Mouse (Mus musculus) kidney, embryonic 14.5 days (tissue): ENCODE results near the gene Trh. TPM values are rescaled to one million over a fixed set of nuclear protein-coding genes. Genes with fewer than 3 reads are reported as not detected.

Experiments used
- ATAC-seq: fragments of 200-750 bp; cut with Nextera tagmentation; 2 replicates; pipeline ENCODE4 v1.8.0; 2017; ENCODE audit warnings: moderate number of reproducible peaks, mild to moderate bottlenecking, moderate TSS enrichment, moderate library complexity; ENCODE audit not compliant: low FRiP score, low TSS enrichment
- H3K27ac ChIP-seq: fragments of 300-500 bp; sonication (generic); 2 replicates; pipeline ENCODE4 v1.5.1; 2014; ENCODE audit warnings: low read depth, mild to moderate bottlenecking, low read length, moderate library complexity, mixed read lengths
- H3K27me3 ChIP-seq: fragments of 300-500 bp; sonication (generic); 2 replicates; pipeline ENCODE4 v1.6.1; 2014; ENCODE audit warnings: mild to moderate bottlenecking, low read length; ENCODE audit not compliant: control insufficient read depth, insufficient read depth
- H3K36me3 ChIP-seq: fragments of 300-500 bp; sonication (generic); 2 replicates; pipeline ENCODE4 v1.6.1; 2014; ENCODE audit warnings: low read length, mixed read lengths; ENCODE audit not compliant: control insufficient read depth, insufficient read depth
- H3K4me1 ChIP-seq: fragments of 300-500 bp; sonication (generic); 2 replicates; pipeline ENCODE4 v1.6.1; 2014; ENCODE audit warnings: low read length, mixed read lengths; ENCODE audit not compliant: control insufficient read depth, insufficient read depth
- H3K4me2 ChIP-seq: fragments of 300-500 bp; sonication (generic); replicated peaks from 2 replicates; pipeline ENCODE4 v1.6.1; 2014; ENCODE audit warnings: low read depth, mild to moderate bottlenecking, low read length
- H3K4me3 ChIP-seq: fragments of 300-500 bp; sonication (generic); 2 replicates; pipeline ENCODE4 v1.5.1; 2014; ENCODE audit warnings: mild to moderate bottlenecking, low read length
- H3K9ac ChIP-seq: fragments of 300-500 bp; sonication (generic); 2 replicates; pipeline ENCODE4 v1.6.1; 2014; ENCODE audit warnings: low read depth, mild to moderate bottlenecking, low read length, moderate library complexity
- H3K9me3 ChIP-seq: fragments of 300-500 bp; sonication (generic); 2 replicates; pipeline ENCODE4 v1.6.1; 2016; ENCODE audit warnings: low read length; ENCODE audit not compliant: control insufficient read depth
- WGBS: fragments of 180-500 bp; shearing (Covaris S2); extraction: QIAGEN DNeasy Blood & Tissue Kit; methylation state at CpG from one replicate; pipeline ENCODE4 v1.1.7; 2014; 5-methylcytosine and 5-hydroxymethylcytosine counted together
- polyA plus RNA-seq: library from polyadenylated mRNA; unstranded; fragments of >200 nt; fragmentation: Nextera tagmentation; extraction: Ambion mirVana; gene quantifications from 2 replicates; pipeline ENCODE4 v1.2.1, GENCODE M21; 2014

Gene Trh
- polyA plus RNA-seq, 1 experiment from 2014 or later, result 4.3 TPM

DNA sequence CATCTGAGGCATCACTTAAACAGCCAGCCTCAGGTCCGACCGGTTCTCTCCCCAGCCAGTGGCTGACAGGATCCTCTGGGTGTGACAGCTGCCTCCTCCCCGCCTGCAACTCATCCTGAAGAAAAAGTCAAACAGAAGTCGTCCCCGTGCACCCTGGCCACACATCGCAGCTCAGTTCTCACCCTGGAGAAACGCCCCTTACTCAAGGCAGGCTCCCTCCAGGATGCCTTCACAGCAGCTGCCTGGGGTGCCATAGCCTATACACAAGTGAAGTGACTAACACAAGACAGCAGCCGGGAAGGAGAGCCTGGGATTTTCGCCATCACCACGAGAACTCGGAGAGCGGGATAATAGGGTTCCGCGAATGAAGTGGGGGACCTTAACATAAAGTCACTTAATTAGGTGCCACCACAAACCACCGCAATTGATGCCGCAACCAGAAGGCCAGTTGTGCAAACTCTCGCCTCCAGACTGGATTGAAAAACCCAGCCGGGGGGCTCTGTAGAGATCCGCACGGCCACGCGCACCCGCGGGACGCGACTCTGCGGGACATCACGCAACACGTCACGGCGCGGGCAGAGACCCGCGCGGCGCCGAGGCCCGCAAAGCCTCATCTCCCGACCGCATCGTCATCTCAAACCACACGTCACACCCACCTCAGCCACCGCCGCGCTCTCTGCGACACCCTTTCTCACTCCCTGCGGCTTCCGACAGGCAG lies 30.2 kb downstream of the Trh start:
- H3K9ac ChIP-seq, result peak overlapping the region; percentile 92
- H3K27ac ChIP-seq, result peak overlapping the region; percentile 66
- peaks cover 8% of the 10 kb centered on the region; the same call in 1 of the 2 replicates for H3K36me3 ChIP-seq
- peak overlapping the region; percentile 98 for H3K4me3 ChIP-seq
- WGBS, result under 1% methylated on average over 48 of the region's 48 CpGs
- H3K4me2 ChIP-seq, result peak overlapping the region; percentile 94
- peak; percentile 56; the same call in 1 of the 2 replicates for ATAC-seq
- peaks cover 13% of the 10 kb centered on the region for H3K4me1 ChIP-seq
- no peaks in the 10 kb centered on the region for H3K27me3 ChIP-seq
- no peaks in the 10 kb centered on the region for H3K9me3 ChIP-seq

DNA sequence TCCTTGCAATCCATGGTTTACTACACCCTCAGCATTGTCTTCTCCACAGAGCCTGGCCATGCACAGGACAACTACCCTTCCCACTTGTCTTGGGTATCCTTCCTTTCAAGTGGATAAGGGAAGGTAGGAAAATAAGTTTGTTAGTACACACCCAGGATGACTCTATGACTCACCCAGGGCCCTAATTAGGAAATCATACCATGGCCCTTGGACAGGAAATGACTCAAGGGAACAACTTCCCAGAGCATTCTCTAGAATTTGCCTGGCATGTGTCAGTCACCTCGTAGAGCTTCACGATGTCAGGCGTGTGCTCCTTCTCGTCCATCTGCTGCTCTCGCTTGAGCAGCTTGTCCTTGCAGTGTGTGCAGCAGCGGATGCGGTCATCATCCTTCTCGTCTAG lies 45.0 kb downstream of the Trh start:
- 92% methylated on average over 8 of the region's 8 CpGs for WGBS
- no peaks in the 10 kb centered on the region for H3K4me1 ChIP-seq
- no peak overlapping the region for H3K4me2 ChIP-seq
- H3K9me3 ChIP-seq, result no peaks in the 10 kb centered on the region
- peaks cover 73% of the 10 kb centered on the region for H3K36me3 ChIP-seq
- no peak overlapping the region for H3K4me3 ChIP-seq
- ATAC-seq, result no peak
- H3K9ac ChIP-seq, result no peak overlapping the region
- H3K27me3 ChIP-seq, result no peaks in the 10 kb centered on the region
- H3K27ac ChIP-seq, result no peak overlapping the region

Other genes with a start within 250 kb of the Trh start
- 19.4 and 25.4 TPM in 2 replicates for gene Nr2c2, start 153.3 kb downstream of the Trh start, polyA plus RNA-seq
- gene Mrps25, start 60.6 kb downstream of the Trh start, polyA plus RNA-seq, result 78.3 and 84.3 TPM in 2 replicates
- 10.0 and 16.7 TPM in 2 replicates for gene Rbsn, start 29.7 kb downstream of the Trh start, polyA plus RNA-seq